Mouse (Mus musculus) left cerebral cortex, adult 18-20 months (tissue): Measurements from ENCODE around the gene Rps10. TPM values are rescaled to one million over a fixed set of nuclear protein-coding genes. Genes with fewer than 3 reads are reported as not detected.

Experiments
- DNase-seq, 2 experiments: peaks; one replicate each; pipeline ENCODE4 v3.0.0; 2021 to 2022; ENCODE audit warnings: low spot score in 2 of 2, mixed read lengths in 1 of 2
- total RNA-seq, 2 experiments: library from RNA; stranded (reverse); gene quantifications; 2 replicates each; pipeline ENCODE4 v1.2.3; 2021

The Rps10 gene
- total RNA-seq, 2 experiments from 2014 or later: 498 to 500 TPM

DNA sequence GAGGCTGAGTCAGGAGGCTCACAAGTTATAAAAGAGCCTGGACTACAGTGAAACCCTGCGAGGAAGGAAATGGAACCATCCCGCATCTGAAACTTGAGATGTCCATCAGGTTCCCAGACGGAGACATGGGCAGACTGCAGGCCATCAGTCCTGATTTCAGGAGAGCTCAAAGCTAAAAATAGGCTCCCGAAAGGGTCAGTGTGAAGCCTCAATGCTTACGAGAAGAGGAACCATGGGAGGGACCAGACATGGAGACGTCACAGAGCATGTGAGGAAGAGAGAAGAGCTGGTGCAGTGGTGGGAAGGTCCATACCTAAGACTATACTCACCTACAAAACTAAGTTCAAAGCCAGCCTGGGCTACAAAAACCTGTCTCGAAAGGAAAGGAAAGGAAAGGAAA is 21.1 kb downstream of the Rps10 start:
- no peak for DNase-seq

DNA sequence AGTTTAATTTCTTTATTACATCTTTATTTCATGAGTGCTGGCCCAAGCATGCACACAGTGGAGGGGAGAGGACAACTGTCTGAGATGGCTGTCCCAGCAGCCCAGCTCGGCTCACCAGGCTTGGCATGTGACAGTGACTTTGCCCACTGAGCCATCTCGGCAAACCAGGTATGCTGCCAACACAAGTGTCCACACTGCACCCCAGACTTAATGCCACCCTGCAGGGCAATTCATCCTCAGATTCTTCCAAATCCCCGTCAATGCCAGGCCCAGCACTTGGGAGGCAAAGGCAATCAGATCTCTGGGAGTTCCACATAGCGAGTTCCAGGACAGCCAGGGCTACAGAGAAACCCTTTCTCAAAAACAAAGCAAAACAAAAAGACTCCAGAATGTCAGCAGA is 23.5 kb downstream of the Rps10 start:
- no peak for DNase-seq

GRCm38 (mm10) chr17:27611994-27612393 is 24.5 kb downstream of the Rps10 start:
- no peak for DNase-seq

DNA sequence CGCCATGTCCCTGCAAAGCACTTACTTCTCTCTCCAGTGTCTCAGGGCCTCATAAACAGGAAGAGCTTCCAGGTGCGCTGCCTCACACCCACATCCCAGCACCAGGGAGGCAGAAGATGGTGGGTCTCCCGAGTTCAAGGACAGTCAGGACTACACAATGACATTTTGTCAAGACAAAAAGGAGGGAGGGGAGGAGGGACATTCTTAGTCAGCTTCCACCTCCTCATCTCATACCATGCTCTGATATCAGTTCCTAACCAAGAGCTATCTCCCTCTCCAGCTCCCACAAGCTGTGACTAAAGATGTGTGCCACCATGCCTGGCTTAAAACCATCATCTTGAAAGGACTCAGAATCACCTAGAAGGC is 25.0 kb downstream of the Rps10 start:
- DNase-seq: no peak

GRCm38 (mm10) chr17:27610679-27611518 is 25.6 kb downstream of the Rps10 start:
- peak; percentile 67 to 81 for DNase-seq

- DNase-seq: no peak
These were observed 26.9 kb downstream of the Rps10 start for GRCm38 (mm10) chr17:27609576-27609975.

DNA sequence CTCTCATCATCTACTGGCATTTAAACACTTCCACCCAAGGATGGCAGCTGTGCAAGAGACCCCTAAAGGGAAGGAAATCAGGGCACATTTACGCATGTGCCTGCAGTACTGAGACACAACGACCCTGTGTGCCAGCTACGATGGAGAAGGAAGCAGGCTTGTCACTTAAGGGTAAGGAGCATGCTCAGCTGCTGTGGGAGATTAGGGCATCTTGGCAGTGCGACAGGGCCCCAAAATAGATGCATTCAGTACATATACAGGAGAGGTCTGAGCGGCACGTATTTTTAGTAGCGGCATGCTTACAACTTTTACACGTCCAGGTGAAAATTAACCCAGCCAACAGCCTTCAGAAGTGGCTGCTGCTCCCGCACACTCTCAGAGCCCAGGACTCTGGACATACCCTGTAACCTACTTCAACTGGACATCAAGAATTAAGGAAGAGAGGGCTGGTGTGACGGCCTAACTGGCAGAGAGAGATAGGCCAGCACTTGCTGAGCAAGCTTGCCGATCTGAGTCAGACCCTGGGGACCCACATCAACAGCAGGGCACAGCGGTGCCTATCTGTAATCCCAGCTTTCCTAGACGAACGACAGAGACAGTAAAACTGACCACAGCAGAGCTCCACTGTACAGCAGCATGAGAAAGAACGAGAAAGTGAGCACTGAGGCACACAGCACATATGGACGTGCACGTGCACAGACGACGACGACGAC is 32.8 kb downstream of the Rps10 start:
- no peak for DNase-seq

- no peak for DNase-seq
These were observed 33.4 kb downstream of the Rps10 start for GRCm38 (mm10) chr17:27603036-27603435.

DNA sequence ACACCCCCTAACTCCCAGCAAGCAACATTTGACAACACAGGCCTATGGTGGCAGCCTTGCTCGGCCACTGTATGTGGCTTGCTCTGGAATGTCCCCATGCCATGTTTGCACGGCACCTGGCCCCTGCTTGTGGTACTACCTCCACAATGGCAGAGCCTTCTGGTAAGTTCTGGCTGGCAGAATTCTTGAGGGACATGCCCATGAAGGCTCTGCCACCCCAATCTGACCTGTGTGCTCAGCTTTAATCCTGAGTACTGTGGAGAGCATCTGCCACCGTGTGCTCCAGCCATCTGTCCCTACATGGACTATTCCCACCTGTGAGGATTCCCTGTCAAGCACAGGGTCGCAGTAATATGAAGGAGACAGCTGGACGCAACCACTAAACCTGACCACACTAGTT is 35.6 kb downstream of the Rps10 start:
- DNase-seq: no peak

DNA sequence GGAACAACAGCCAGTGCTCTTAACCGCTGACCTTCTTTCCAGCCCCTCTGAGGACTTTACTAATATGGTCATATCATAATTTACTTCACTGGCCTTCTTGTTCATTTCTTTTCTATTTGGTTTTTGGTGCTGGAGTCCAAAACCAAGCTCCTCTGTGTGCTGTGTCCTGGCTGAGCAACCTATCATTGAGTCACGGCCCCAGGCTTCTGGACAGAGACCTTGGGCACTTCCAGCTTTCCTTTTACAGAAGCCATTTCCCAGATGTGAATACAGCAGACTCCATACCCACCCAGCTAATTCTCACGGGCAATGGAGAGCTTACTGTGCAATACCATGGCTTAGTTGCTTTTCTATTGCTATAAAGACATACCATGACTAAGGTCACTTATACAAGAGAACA is 36.2 kb downstream of the Rps10 start:
- DNase-seq: no peak

DNA sequence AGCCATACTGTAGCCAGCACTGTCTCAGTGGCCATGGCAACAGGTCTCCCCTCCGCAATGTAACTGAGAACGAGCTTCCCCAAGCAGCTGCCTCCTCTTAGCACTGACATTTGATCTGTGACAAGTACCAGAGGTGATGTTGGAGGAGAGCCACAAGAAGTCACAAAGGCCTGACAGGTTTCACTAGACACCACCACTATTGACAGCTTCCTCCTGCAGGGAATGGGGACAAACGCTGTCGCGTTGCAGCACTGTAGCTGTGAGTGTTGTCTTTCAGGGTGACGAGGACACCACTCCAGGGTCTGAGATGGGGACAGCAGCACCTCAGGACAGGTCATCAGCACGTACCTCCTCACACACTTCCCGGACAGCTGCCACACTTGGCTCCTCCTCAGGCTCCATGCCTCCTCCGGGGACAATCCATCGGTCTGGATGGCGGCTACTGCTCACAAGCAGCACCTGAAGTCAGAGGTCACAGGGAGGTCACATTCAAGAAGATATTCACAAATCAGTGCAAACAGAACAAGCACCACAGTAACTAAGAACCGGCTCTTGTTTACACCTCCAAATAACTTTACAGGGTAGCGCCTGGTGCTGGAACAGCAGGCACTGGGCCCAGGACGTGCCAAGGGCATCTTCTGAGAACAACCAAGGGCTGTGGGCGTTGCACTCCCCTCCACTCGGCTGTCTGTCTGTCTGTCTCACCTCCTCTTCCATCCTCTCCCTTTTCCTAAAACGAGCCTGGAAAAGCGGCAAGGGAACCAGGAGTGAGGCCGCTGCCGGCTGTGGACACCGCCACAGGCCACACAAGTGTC is 39.9 kb downstream of the Rps10 start:
- DNase-seq: no peak

- DNase-seq: no peak
These were observed 40.7 kb downstream of the Rps10 start for GRCm38 (mm10) chr17:27595659-27596375.

- DNase-seq: no peak
These were observed 43.9 kb downstream of the Rps10 start for GRCm38 (mm10) chr17:27592565-27592910.

DNA sequence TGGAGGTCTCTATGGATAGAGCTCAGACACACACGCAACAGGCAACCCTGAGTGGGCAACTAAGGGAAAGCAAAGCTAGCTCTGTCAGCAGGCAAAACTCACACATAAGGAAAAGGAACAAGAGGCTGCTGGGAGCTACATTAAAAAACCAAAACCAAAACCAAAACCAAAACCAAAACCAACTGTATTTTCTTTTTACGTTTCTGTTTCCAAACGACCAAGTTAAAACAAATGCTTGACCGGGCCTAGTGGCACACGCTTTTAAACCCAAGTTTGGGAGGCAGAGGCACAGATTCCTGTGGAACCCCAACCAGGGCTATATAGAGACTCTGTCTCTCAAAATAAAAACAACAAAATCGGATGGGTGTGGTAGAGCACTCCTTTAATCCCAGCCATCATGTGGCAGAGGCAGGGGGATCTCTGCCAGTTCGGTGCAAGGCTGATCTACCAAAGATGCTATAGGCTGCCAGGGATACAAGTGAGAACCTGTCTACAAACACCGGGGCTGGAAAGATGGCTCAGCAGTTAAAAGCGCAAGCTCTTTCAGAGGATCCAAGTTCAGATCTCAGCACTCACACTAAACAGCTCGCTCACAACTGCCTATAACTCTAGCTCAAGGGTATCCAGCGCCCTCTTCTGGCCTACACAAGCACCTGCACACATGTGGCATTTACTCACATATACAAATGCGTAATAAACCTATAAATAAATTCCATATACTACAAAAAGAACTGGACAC is 44.5 kb downstream of the Rps10 start:
- no peak for DNase-seq

DNA sequence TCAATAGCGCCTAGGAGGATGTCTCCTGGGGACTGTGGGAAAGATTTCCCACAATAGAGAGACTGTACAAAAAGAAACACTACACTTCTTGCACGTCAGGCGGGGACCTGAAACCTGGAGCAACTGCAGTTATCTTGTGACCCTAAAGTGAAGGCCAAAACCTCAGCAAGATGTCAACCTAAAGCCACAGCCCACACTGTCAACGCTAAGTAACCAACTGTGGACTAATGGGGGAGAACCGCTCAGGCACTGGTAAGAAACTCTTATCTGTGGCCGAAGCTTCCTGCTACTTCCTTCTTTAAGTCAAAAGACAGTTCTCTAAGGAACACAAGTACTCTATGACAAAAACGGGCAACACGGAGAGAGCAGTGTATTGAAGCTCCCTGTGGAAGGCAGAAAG is 48.2 kb downstream of the Rps10 start:
- DNase-seq: no peak

DNA sequence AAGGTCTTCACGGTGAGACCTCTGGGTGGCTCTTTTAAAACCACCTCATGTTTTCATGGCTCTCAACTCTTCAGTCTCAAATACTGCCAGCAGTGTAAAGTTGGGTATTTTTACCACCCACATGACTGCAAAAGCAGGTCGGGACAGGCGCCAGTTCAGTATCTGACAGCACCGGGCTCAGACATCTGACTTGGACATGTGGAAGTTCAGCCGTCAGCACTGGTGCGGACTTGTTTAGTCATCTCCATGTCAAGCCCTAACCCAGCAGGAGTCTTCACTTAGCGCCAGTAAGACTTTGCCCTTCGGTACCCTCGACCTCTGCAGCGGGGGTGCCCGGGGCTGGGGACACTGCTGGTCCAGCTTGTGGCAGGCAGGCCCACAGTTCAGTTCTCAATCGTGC is 49.2 kb downstream of the Rps10 start:
- DNase-seq: peak; percentile 63

- no peak for DNase-seq
These were observed 49.8 kb downstream of the Rps10 start for GRCm38 (mm10) chr17:27586661-27587060.

GRCm38 (mm10) chr17:27583185-27583894 is 53.1 kb downstream of the Rps10 start:
- DNase-seq: no peak
